Mouse (Mus musculus) myocyte (in vitro differentiated cells): ENCODE data around the gene Vps33b.

ENCODE experiments used
- CEBPB ChIP-seq: IDR thresholded peaks from 2 replicates; pipeline ENCODE4 v1.6.1; 2011; ENCODE audit warnings: mild to moderate bottlenecking, moderate library complexity; ENCODE audit not compliant: poor library complexity, insufficient read depth, severe bottlenecking
- MAX ChIP-seq: IDR thresholded peaks from one replicate; pipeline ENCODE4 v1.6.1; 2011; ENCODE audit warnings: low read depth, mild to moderate bottlenecking, control low read depth
- POLR2A ChIP-seq: IDR thresholded peaks from one replicate; pipeline ENCODE4 v1.6.1; 2011; ENCODE audit warnings: low read depth, mild to moderate bottlenecking, control low read depth, moderate library complexity; ENCODE audit not compliant: insufficient read length
- POLR2AphosphoS2 ChIP-seq: IDR thresholded peaks from one replicate; pipeline ENCODE4 v1.6.1; 2011; ENCODE audit warnings: low read depth, control low read depth; ENCODE audit not compliant: insufficient read length
- SRF ChIP-seq: IDR thresholded peaks from one replicate; pipeline ENCODE4 v1.6.1; 2011; ENCODE audit warnings: low read depth; ENCODE audit not compliant: control insufficient read depth, insufficient read length
- TCF3 ChIP-seq: IDR thresholded peaks from one replicate; pipeline ENCODE4 v1.6.1; 2011; ENCODE audit warnings: low read depth, control low read depth; ENCODE audit not compliant: insufficient read length
- USF1 ChIP-seq: IDR thresholded peaks from one replicate; pipeline ENCODE4 v1.6.1; 2011; ENCODE audit warnings: low read depth, mild to moderate bottlenecking, control low read depth, moderate library complexity

DNA sequence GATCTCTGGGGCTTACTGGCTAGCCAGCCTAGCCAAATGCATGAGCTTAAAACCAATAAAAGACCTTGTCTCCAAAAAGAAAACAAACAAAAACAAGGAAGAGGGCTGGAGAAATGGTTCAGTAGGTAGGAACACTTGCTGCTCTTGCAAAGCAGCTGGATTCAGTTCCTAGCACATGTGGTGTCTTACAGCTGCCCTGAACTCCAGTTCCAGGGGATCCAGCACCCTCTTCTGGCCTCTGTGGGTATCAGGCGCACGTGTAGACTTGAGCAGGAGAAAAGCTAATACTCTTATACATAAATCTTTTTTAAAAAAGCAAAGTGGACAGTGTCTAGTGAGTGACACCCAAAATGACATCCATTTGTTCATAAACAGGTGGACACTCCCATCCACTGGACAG, 32.1 kb downstream of the Vps33b start:
- no peak for TF ChIP-seq POLR2A
- TF ChIP-seq POLR2AphosphoS2, result no peak
- TF ChIP-seq MAX, result no peak
- TF ChIP-seq TCF3, result no peak
- TF ChIP-seq USF1, result no peak
- TF ChIP-seq SRF, result no peak
- no peak for TF ChIP-seq CEBPB
